Mouse (Mus musculus) cortical plate, adult 2 months (tissue): ENCODE measurements around the gene Tcf12. TPM values are rescaled to one million over a fixed set of nuclear protein-coding genes. Genes with fewer than 3 reads are reported as not detected.

Source experiments
- H3K27ac ChIP-seq: fragments of 200-500 bp; 2 replicates; pipeline ENCODE4 v1.5.1; 2012; ENCODE audit warnings: low read length, control low read depth, inconsistent platforms; ENCODE audit not compliant: insufficient read depth
- H3K4me1 ChIP-seq: fragments of 200-500 bp; 2 replicates; pipeline ENCODE4 v1.6.1; 2011; ENCODE audit warnings: low read length; ENCODE audit not compliant: control insufficient read depth, insufficient read depth
- H3K4me3 ChIP-seq: fragments of 200-500 bp; 2 replicates; pipeline ENCODE4 v1.5.1; 2011; ENCODE audit warnings: mild to moderate bottlenecking, low read length, control low read depth; ENCODE audit not compliant: insufficient read depth
- CTCF ChIP-seq: fragments of 200-500 bp; IDR thresholded peaks from 2 replicates; pipeline ENCODE4 v1.5.1; 2011; ENCODE audit warnings: mild to moderate bottlenecking, control low read depth, low read length; ENCODE audit not compliant: insufficient read depth; ENCODE audit errors: extremely low read depth
- POLR2A ChIP-seq: fragments of 200-500 bp; IDR thresholded peaks from 2 replicates; pipeline ENCODE4 v1.6.1; 2011; ENCODE audit warnings: mild to moderate bottlenecking, low read length, control low read depth; ENCODE audit not compliant: insufficient read depth; ENCODE audit errors: extremely low read depth
- polyA plus RNA-seq: library from polyadenylated mRNA; depleted of rRNA; stranded (reverse); fragments of >200 nt; gene quantifications from 2 replicates; pipeline ENCODE4 v1.2.3, GENCODE M21; 2012

Tcf12 gene
- polyA plus RNA-seq, 1 experiment, result 42.5 TPM

GRCm38 (mm10) chr9:71934833-71935232, 176.8 kb downstream of the Tcf12 start:
- TF ChIP-seq CTCF (no peak), POLR2A (no peak)
- H3K4me3 ChIP-seq, result no peak overlapping the region
- no peak overlapping the region for H3K27ac ChIP-seq
- no peaks in the 10 kb centered on the region for H3K4me1 ChIP-seq

GRCm38 (mm10) chr9:71931965-71932364, 179.7 kb downstream of the Tcf12 start:
- Histone ChIP-seq H3K4me1 (no peaks in the 10 kb centered on the region), H3K4me3 (no peak overlapping the region), H3K27ac (no peak overlapping the region)
- TF ChIP-seq CTCF (no peak), POLR2A (no peak)

DNA sequence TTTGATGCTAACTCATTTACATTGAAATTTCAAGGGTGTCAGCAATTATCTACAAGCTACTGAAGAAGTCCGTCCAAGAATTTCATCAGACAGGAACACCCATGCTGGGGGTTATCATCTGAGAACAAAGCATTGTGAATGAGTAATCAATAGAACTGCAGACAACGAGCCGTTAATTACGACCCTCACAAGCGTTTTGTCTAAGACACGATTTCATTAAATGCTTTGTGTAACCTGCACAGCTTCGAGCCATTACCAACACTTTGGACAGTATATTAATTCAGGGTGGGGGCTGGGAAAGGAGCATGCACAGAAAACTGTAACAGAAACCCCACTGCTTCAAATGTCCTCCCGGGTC, 180.3 kb downstream of the Tcf12 start:
- Histone ChIP-seq H3K27ac (no peak overlapping the region), H3K4me1 (no peaks in the 10 kb centered on the region), H3K4me3 (no peak overlapping the region)
- no peak for TF ChIP-seq CTCF
- no peak for TF ChIP-seq POLR2A

GRCm38 (mm10) chr9:71930431-71931357, 181.0 kb downstream of the Tcf12 start:
- no peaks in the 10 kb centered on the region for H3K4me1 ChIP-seq
- TF ChIP-seq CTCF, result no peak
- no peak for TF ChIP-seq POLR2A
- H3K4me3 ChIP-seq, result no peak overlapping the region
- no peak overlapping the region for H3K27ac ChIP-seq

GRCm38 (mm10) chr9:71916662-71916953, 195.1 kb downstream of the Tcf12 start:
- TF ChIP-seq CTCF, result no peak
- TF ChIP-seq POLR2A, result no peak
- no peak overlapping the region for H3K4me3 ChIP-seq
- no peaks in the 10 kb centered on the region for H3K4me1 ChIP-seq
- H3K27ac ChIP-seq, result no peak overlapping the region

DNA sequence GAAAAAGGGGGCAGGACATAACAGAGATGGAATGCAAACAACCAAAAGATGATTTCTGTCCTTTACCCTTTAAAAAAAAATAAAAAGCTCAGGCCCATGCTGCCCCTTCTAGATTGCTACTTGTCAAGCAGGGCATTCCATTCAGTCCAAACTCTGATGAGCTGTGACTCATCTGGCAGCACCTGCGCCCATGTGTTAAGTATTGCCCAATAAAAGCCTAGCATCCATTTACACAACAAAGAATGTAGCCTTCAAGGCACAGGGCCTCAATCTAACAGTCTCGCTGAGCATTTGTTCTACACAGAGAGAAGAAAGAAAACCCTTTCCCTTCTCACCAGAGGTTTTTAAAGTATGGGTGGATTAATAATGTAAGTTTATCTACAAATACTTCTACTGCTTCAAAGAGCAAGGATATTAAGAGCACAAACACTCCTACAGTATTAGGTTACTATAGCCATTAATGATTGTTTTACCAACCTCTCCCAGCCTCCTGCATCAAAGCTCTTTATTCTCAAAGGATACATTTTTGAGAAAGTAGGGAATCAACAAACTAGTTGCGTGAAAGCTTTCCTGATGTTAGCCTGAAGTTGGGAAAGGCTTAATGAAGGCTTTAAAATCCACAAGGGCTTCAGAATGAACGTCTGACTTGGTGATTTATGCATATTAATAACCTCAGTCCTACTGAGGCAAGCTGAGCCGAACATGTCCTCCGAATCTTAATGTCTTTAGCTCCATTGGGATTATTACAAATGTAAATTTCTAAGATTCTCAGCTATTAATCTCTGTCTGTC, 195.6 kb downstream of the Tcf12 start:
- H3K4me3 ChIP-seq, result no peak overlapping the region
- no peak overlapping the region for H3K27ac ChIP-seq
- TF ChIP-seq CTCF (no peak), POLR2A (no peak)
- H3K4me1 ChIP-seq, result no peaks in the 10 kb centered on the region

GRCm38 (mm10) chr9:71906522-71906921, 205.1 kb downstream of the Tcf12 start:
- no peaks in the 10 kb centered on the region for H3K4me1 ChIP-seq
- TF ChIP-seq POLR2A, result no peak
- no peak for TF ChIP-seq CTCF
- H3K27ac ChIP-seq, result no peak overlapping the region
- H3K4me3 ChIP-seq, result no peak overlapping the region

DNA sequence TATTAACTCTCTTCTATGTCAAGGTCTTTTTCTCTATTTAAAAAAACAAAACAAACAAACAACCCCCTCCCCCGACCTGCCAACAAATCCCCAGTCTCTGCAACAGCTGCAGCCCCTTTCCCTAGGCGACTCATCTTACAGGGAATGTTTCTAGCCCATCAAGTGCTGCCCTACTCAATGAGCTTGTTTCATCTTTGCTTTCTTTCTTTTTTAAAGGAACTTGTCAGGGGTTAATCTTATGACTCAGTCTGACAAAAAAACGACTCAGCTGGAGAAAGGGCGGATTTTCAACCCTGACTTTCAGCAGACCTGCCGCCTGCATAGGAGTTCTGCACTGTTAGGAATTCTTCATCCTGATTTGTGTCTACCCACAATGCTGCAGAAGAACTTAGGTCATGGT, 212.8 kb downstream of the Tcf12 start:
- no peak for TF ChIP-seq CTCF
- no peak for TF ChIP-seq POLR2A
- Histone ChIP-seq H3K4me1 (peaks cover 4% of the 10 kb centered on the region; the same call in 1 of the 2 replicates), H3K27ac (no peak overlapping the region), H3K4me3 (no peak overlapping the region)

- TF ChIP-seq CTCF, result no peak
- Histone ChIP-seq H3K27ac (no peak overlapping the region), H3K4me1 (peaks cover 4% of the 10 kb centered on the region; the same call in 1 of the 2 replicates), H3K4me3 (no peak overlapping the region)
Observed at GRCm38 (mm10) chr9:71897399-71897798, 214.3 kb downstream of the Tcf12 start.

GRCm38 (mm10) chr9:71895931-71896724, 215.5 kb downstream of the Tcf12 start:
- Histone ChIP-seq H3K27ac (peak overlapping the region; percentile 35; the same call in 1 of the 2 replicates), H3K4me3 (no peak overlapping the region), H3K4me1 (peaks cover 4% of the 10 kb centered on the region; the same call in 1 of the 2 replicates)
- TF ChIP-seq CTCF (no peak), POLR2A (no peak)
